Mouse (Mus musculus) spleen, adult 2 months (tissue): ENCODE measurements around the gene Palmd. TPM values are rescaled to one million over a fixed set of nuclear protein-coding genes. Genes with fewer than 3 reads are reported as not detected.

Experiments
- DNase-seq, 2 experiments: peaks; one replicate each; pipeline versions ENCODE4 v3.0.0 to v3.0.0-alpha.2; 2012 to 2021; ENCODE audit warnings: low spot score in 2 of 2, low read depth in 1 of 2
- H3K27ac ChIP-seq: fragments of 200-500 bp; 2 replicates; pipeline ENCODE4 v1.5.1; 2012; ENCODE audit warnings: low read length, inconsistent platforms; ENCODE audit not compliant: insufficient read depth
- H3K27me3 ChIP-seq: fragments of 200-500 bp; 2 replicates; pipeline ENCODE4 v1.6.1; 2012; ENCODE audit warnings: mild to moderate bottlenecking, moderate library complexity, low read length, inconsistent platforms; ENCODE audit not compliant: control insufficient read depth, insufficient read depth
- H3K36me3 ChIP-seq: fragments of 200-500 bp; 2 replicates; pipeline ENCODE4 v1.6.1; 2012; ENCODE audit warnings: mild to moderate bottlenecking, low read length, inconsistent platforms; ENCODE audit not compliant: control insufficient read depth, insufficient read depth
- H3K4me1 ChIP-seq: fragments of 200-500 bp; 2 replicates; pipeline ENCODE4 v1.6.1; 2011; ENCODE audit warnings: inconsistent platforms; ENCODE audit not compliant: control insufficient read depth, insufficient read depth, insufficient read length
- H3K4me3 ChIP-seq: fragments of 200-500 bp; 2 replicates; pipeline ENCODE4 v1.5.1; 2011; ENCODE audit warnings: mild to moderate bottlenecking, inconsistent platforms; ENCODE audit not compliant: insufficient read depth, insufficient read length; ENCODE audit errors: extremely low read depth
- CTCF ChIP-seq: fragments of 200-500 bp; IDR thresholded peaks from 2 replicates; pipeline ENCODE4 v1.5.1; 2011; ENCODE audit warnings: mild to moderate bottlenecking, inconsistent platforms; ENCODE audit not compliant: insufficient read depth, insufficient read length, insufficient replicate concordance; ENCODE audit errors: extremely low read depth
- POLR2A ChIP-seq: fragments of 200-500 bp; IDR thresholded peaks from 2 replicates; pipeline ENCODE4 v1.6.1; 2011; ENCODE audit warnings: low read depth, low read length, inconsistent platforms
- WGBS: fragments of 180-500 bp; shearing (Covaris S2); methylation state at CpG from one replicate; pipeline ENCODE4 v1.1.7; 2018; 5-methylcytosine and 5-hydroxymethylcytosine counted together
- polyA plus RNA-seq: library from polyadenylated mRNA; depleted of rRNA; stranded (reverse); fragments of >200 nt; gene quantifications from 2 replicates; pipeline ENCODE4 v1.2.3, GENCODE M21; 2012

Palmd gene
- polyA plus RNA-seq, 1 experiment: 0.21 TPM

DNA sequence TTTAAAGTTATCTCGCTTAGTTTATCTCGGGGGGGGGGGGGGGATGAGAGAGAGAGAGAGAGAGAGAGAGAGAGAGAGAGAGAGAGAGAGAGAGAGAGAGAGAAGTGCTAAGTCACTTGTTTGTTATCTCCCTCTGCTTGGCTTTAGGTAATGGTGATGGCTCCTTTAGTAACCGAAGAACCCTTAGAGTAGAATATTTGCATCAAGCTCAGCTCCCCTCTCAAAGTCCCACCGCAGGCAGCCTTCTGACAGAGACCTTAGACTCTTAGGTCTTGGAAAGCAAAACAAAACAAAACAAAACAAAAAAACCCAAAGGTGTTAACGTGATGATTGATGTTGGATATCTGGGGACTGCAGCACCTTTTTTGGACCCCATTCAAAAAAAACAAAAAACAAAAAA lies 216 bp upstream of the Palmd start:
- Histone ChIP-seq H3K27me3 (no peaks in the 10 kb centered on the region), H3K27ac (no peak overlapping the region), H3K36me3 (no peaks in the 10 kb centered on the region), H3K4me3 (no peak overlapping the region), H3K4me1 (no peaks in the 10 kb centered on the region)
- 43% methylated on average over 4 of the region's 5 CpGs for WGBS
- DNase-seq: no peak
- TF ChIP-seq CTCF: no peak
- no peak for TF ChIP-seq POLR2A

DNA sequence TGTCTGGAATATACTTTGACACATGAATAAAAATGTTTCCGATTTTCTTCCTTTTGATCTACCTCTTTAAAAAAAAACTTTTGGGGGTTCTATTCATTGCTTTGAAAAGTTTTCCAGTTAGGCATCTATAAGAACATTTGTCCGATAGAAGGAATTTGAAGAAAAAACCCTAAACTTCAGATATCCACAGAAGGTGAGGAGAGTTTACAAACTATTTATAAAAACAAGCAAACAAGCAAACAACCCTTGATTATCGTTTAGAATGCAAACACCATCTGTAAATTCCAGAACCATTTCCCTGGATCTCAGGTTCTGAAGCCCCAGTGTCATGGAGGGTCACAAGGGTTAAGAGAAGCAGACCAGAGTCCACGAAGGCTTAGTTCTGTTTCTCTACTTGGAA lies 820 bp downstream of the Palmd start, which contains the start of gene 4930455H04Rik:
Gene 4930455H04Rik (plus strand): TSS at position 301 of the 400 bp plus-strand sequence.
- no peaks in the 10 kb centered on the region for H3K27me3 ChIP-seq
- H3K4me3 ChIP-seq: no peak within 1 kb of the TSS; the same call in 1 of the 2 replicates
- no peaks in the 10 kb centered on the region for H3K4me1 ChIP-seq
- no peak for DNase-seq
- 75% methylated on average over 4 of the region's 4 CpGs for WGBS
- TF ChIP-seq POLR2A (no peak), CTCF (no peak)
- H3K27ac ChIP-seq: no peak within 1 kb of the TSS
- no peaks in the 10 kb centered on the region for H3K36me3 ChIP-seq

DNA sequence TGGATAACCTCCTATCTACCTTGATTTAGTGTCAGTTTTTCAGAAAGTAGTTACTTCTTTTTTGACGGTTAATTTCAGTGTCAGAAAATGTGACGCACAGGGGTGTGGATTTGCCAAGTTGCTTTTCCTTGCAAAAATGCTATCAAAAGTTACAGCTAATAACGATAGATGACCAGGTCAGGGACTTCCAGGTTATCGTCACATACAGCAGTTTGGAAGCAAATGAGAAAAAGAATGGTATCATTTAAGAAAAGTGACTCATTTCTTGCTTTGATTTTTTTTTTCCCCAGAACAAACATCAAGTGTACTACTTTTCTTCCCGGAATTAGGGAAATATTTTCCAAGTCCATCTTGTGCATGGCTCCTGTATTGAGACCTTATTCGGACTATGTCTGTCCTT lies 1.4 kb downstream of the Palmd start:
- TF ChIP-seq CTCF (no peak), POLR2A (no peak)
- H3K4me1 ChIP-seq: no peaks in the 10 kb centered on the region
- no peak overlapping the region for H3K4me3 ChIP-seq
- H3K27ac ChIP-seq: no peak overlapping the region
- no peaks in the 10 kb centered on the region for H3K27me3 ChIP-seq
- H3K36me3 ChIP-seq: no peaks in the 10 kb centered on the region
- 91% methylated on average over 6 of the region's 6 CpGs for WGBS
- no peak for DNase-seq

DNA sequence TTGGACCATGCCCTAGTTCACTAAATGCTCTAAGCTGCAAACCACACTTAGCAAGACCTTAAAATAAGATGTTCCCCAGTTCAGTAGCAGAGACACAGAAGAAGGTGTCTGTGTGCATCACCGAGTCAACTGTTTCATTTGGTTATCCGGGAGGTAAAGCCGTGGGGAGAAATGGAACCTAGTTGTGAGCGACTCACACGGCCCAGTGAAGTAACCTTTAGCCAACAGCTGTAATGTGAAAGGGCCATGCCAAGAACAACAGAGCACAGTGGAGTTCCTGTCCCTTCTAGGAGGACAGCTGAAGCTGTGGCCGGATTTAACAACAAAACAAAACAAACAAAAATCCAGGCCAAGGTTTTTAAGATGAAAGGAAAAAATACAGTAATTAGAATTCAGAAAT lies 2.0 kb downstream of the Palmd start:
- Histone ChIP-seq H3K4me1 (no peaks in the 10 kb centered on the region), H3K4me3 (no peak overlapping the region; the same call in 1 of the 2 replicates), H3K27ac (no peak overlapping the region), H3K27me3 (no peaks in the 10 kb centered on the region), H3K36me3 (no peaks in the 10 kb centered on the region)
- TF ChIP-seq CTCF (no peak), POLR2A (no peak)
- DNase-seq: no peak
- WGBS: 82% methylated on average over 6 of the region's 6 CpGs

DNA sequence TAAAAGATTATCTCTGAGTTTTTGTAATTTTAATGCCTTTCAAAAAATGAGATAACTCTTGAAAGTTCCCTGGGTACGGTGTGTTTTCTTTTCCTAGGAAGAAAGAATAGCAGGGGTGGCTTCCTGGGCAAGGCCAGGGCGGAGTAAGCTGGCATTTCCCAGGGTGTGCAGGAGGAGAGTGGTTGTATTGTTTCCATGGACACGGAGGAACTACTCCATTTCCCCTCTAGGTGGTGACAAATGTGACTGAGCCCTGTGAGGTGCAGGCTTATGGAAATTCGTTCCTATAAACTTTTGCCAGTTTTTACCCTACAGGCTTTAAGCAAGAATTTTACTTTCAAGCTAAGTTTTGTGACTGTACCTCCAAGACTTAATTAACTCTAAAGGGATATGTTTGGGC lies 2.6 kb downstream of the Palmd start:
- no peak overlapping the region for H3K4me3 ChIP-seq
- WGBS: 15% methylated on average over 4 of the region's 4 CpGs

DNA sequence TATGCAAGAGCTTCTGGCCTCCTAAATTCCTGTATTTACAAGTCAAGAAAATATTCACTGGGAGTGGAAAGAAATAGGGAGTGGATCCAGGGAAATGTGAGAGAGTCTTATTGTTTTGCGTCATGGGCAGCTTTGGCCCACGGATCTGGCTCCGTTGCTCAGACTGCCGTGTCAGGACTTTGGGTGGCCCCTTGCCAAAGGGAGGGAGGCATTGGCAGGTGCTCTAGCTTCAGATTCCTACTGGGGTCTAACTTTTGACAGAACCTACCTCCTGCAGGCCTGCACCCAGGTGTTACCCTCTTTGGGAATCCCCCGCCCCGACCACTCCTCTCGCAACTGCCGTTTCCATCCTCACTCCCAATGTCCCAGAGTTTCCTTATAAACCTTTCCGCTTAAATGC lies 4.4 kb downstream of the Palmd start:
- Histone ChIP-seq H3K4me3 (no peak overlapping the region), H3K27me3 (no peaks in the 10 kb centered on the region), H3K36me3 (no peaks in the 10 kb centered on the region), H3K4me1 (no peaks in the 10 kb centered on the region), H3K27ac (no peak overlapping the region)
- DNase-seq: no peak
- WGBS: 93% methylated on average over 9 of the region's 9 CpGs
- TF ChIP-seq CTCF (no peak), POLR2A (no peak)

More for the DNA sequence above, 2.6 kb downstream of the Palmd start:
- DNase-seq: no peak
- H3K27ac ChIP-seq: no peak overlapping the region
- no peaks in the 10 kb centered on the region for H3K36me3 ChIP-seq
- TF ChIP-seq CTCF: no peak
- TF ChIP-seq POLR2A: no peak
- H3K27me3 ChIP-seq: no peaks in the 10 kb centered on the region
- no peaks in the 10 kb centered on the region for H3K4me1 ChIP-seq

DNA sequence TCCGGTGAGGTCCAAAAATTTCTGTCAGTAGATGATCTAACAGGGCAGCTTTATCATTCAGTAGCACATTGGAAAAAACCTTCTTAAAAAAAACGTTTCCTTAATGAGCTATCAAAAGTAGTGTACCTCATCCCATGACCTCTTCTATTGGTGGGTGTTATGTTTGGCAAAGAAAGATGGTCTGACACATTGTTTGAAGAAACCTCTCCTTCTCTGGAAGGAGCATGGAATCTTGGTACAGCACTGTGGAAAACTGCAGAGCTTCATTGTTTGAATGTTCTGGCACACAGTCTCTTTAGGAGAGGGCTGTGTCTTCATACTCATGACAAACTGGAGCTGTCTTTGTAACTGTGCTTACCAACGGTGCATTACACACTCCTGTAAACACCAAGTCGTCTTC lies 5.6 kb downstream of the Palmd start:
- DNase-seq: no peak
- no peak overlapping the region; the same call in 1 of the 2 replicates for H3K4me3 ChIP-seq
- no peak for TF ChIP-seq POLR2A
- no peak for TF ChIP-seq CTCF
- no peaks in the 10 kb centered on the region for H3K4me1 ChIP-seq
- H3K27ac ChIP-seq: no peak overlapping the region
- H3K27me3 ChIP-seq: no peaks in the 10 kb centered on the region
- 69% methylated on average over 4 of the region's 4 CpGs for WGBS
- H3K36me3 ChIP-seq: no peaks in the 10 kb centered on the region
